Mouse (Mus musculus) ES-E14 (cell line): ENCODE results near the gene Olfr1344. TPM values are rescaled to one million over a fixed set of nuclear protein-coding genes. Genes with fewer than 3 reads are reported as not detected.

Experiments used
- DNase-seq: peaks from one replicate; pipeline ENCODE4 v3.0.0-alpha.2; 2013; ENCODE audit warnings: low read depth, low spot score
- H3K27ac ChIP-seq: 2 replicates; pipeline ENCODE4 v1.5.1; 2012; ENCODE audit warnings: low read depth, mild to moderate bottlenecking, low read length, moderate library complexity, mixed read lengths; ENCODE audit not compliant: poor library complexity, insufficient read depth, severe bottlenecking
- H3K36me3 ChIP-seq: 2 replicates; pipeline ENCODE4 v1.6.1; 2012; ENCODE audit warnings: mild to moderate bottlenecking, low read length, moderate library complexity, mixed read lengths; ENCODE audit not compliant: control insufficient read depth, poor library complexity, insufficient read depth, severe bottlenecking
- H3K4me1 ChIP-seq, 2 experiments: fragments of 150-350 bp in 1 of 2; sonication (generic) in 1 of 2; 2 replicates each; pipeline ENCODE4 v1.6.1; 2012; ENCODE audit warnings: low read length in 2 of 2, mild to moderate bottlenecking in 1 of 2, mixed read lengths in 1 of 2; ENCODE audit not compliant: control insufficient read depth in 2 of 2, insufficient read depth in 2 of 2, poor library complexity in 1 of 2
- H3K4me3 ChIP-seq, 2 experiments: fragments of 150-350 bp in 1 of 2; sonication (generic) in 1 of 2; 2 replicates each; pipeline ENCODE4 v1.5.1; 2012; ENCODE audit warnings: low read length in 2 of 2, low read depth in 1 of 2, mild to moderate bottlenecking in 1 of 2, mixed read lengths in 1 of 2; ENCODE audit not compliant: insufficient read depth in 1 of 2, poor library complexity in 1 of 2, severe bottlenecking in 1 of 2
- H3K9ac ChIP-seq: 2 replicates; pipeline ENCODE4 v1.6.1; 2012; ENCODE audit warnings: low read depth, mild to moderate bottlenecking, low read length, mixed read lengths; ENCODE audit not compliant: poor library complexity, insufficient read depth, severe bottlenecking
- H3K9me3 ChIP-seq: fragments of 150-350 bp; sonication (generic); 2 replicates; pipeline ENCODE4 v1.6.1; 2012; ENCODE audit warnings: low read depth, mild to moderate bottlenecking, low read length; ENCODE audit not compliant: control insufficient read depth, insufficient read depth
- CHD2 ChIP-seq: IDR thresholded peaks from 2 replicates; pipeline ENCODE4 v1.6.1; 2014; ENCODE audit warnings: mild to moderate bottlenecking, low read depth, low read length, inconsistent platforms
- HCFC1 ChIP-seq: IDR thresholded peaks from 2 replicates; pipeline ENCODE4 v1.6.1; 2012; ENCODE audit warnings: low read length, inconsistent platforms, borderline replicate concordance; ENCODE audit not compliant: insufficient read depth
- MAFK ChIP-seq: IDR thresholded peaks from 2 replicates; pipeline ENCODE4 v1.6.1; 2014; ENCODE audit warnings: mild to moderate bottlenecking, low read depth, low read length, inconsistent platforms; ENCODE audit not compliant: insufficient read depth
- ZC3H11A ChIP-seq: IDR thresholded peaks from 2 replicates; pipeline ENCODE4 v1.6.1; 2012; ENCODE audit warnings: low read depth, mild to moderate bottlenecking, inconsistent platforms, low read length, borderline replicate concordance
- ZNF384 ChIP-seq: IDR thresholded peaks from 2 replicates; pipeline ENCODE4 v1.6.1; 2012; ENCODE audit warnings: low read depth, low read length, inconsistent platforms
- in situ Hi-C, 2 experiments: fragments of 600-800 bp; cut with MboI; formaldehyde crosslinking; loops; one replicate each; pipeline ENCODE4 v1.15.1; 2025; ENCODE audit warnings: low sequenced_read_pairs in 2 of 2, inconsistent platforms in 1 of 2; ENCODE audit not compliant: unreplicated experiment in 2 of 2
- total RNA-seq: library from RNA; depleted of rRNA; stranded (reverse); fragments of 300-350 nt; gene quantifications from 2 replicates; pipeline ENCODE4 v1.2.3, GENCODE M21; 2012; rRNA removed

The Olfr1344 gene
- total RNA-seq: 0.37 TPM in 1 of 2 replicates, not detected in the other

- H3K4me1 ChIP-seq: peaks cover 0 to 7% of the 10 kb centered on the region in 2 experiments; a peak in 1 of 4 replicates
- in situ Hi-C loops: no loop called here
Measured at GRCm38 (mm10) chr7:6438388-6438787, at the start of gene Olfr1344. TSS of gene Olfr1344 (plus strand) at chr7:6438688.

GRCm38 (mm10) chr7:6388971-6389370 is 49.5 kb upstream of the Olfr1344 start:
- Histone ChIP-seq H3K9ac (no peak overlapping the region), H3K9me3 (no peaks in the 10 kb centered on the region), H3K4me1 (0 out of 4 replicates have a peak, but pooled peaks cover 0 to 2% of the 10 kb centered on the region in 2 experiments), H3K36me3 (no peaks in the 10 kb centered on the region), H3K4me3 (no peak overlapping the region), H3K27ac (no peak overlapping the region)
- in situ Hi-C loops: no loop called here
- DNase-seq: no peak
- TF ChIP-seq CHD2 (no peak), ZNF384 (no peak), HCFC1 (no peak), ZC3H11A (no peak), MAFK (no peak)

More at GRCm38 (mm10) chr7:6438388-6438787, at the start of gene Olfr1344:
- Histone ChIP-seq H3K9ac (no peak within 1 kb of the TSS), H3K36me3 (no peaks in the 10 kb centered on the region), H3K27ac (no peak within 1 kb of the TSS), H3K9me3 (no peaks in the 10 kb centered on the region), H3K4me3 (no peak within 1 kb of the TSS)
- no peak for DNase-seq
- TF ChIP-seq ZNF384 (no peak), ZC3H11A (no peak), MAFK (no peak), CHD2 (no peak), HCFC1 (no peak)

GRCm38 (mm10) chr7:6389449-6389848 is 49.0 kb upstream of the Olfr1344 start:
- Histone ChIP-seq H3K36me3 (no peaks in the 10 kb centered on the region), H3K4me1 (0 out of 4 replicates have a peak, but pooled peaks cover 0 to 2% of the 10 kb centered on the region in 2 experiments), H3K27ac (no peak overlapping the region), H3K9ac (peak overlapping the region; percentile 42; the same call in 1 of the 2 replicates), H3K9me3 (no peaks in the 10 kb centered on the region), H3K4me3 (peak overlapping the region in 1 of 2 experiments; percentile 20; a peak in 1 of 4 replicates)
- no peak for DNase-seq
- in situ Hi-C loops: no loop called here
- TF ChIP-seq HCFC1 (no peak), MAFK (no peak), ZNF384 (no peak), ZC3H11A (no peak), CHD2 (no peak)

GRCm38 (mm10) chr7:6397996-6398975 is 40.2 kb upstream of the Olfr1344 start, which contains the start of gene Smim17:
TSS of gene Smim17 (plus strand) at chr7:6398715.
- DNase-seq: no peak
- Histone ChIP-seq H3K9me3 (no peaks in the 10 kb centered on the region), H3K27ac (no peak within 1 kb of the TSS), H3K9ac (peak within 1 kb of the TSS; percentile 76), H3K4me3 (peak within 1 kb of the TSS; percentile 69 to 72), H3K36me3 (no peaks in the 10 kb centered on the region), H3K4me1 (no peaks in the 10 kb centered on the region; a peak in 2 of 4 replicates)
- TF ChIP-seq HCFC1: peak; percentile 92
- TF ChIP-seq ZC3H11A: no peak
- in situ Hi-C loops: no loop called here
